Mouse (Mus musculus) heart, postnatal 0 days (tissue): Measurements from ENCODE around the gene Ptbp3.

Experiments used
- CTCF ChIP-seq: IDR thresholded peaks from 2 replicates; pipeline ENCODE4 v1.5.1; 2016; ENCODE audit warnings: antibody characterized with exemption, control low read depth, low read depth
- EP300 ChIP-seq: IDR thresholded peaks from 2 replicates; pipeline ENCODE4 v1.6.1; 2016; ENCODE audit warnings: antibody characterized with exemption, low read depth

GRCm38 (mm10) chr4:59524875-59525274 lies 24.3 kb downstream of the Ptbp3 start:
- TF ChIP-seq CTCF (no peak), EP300 (no peak)
